Mouse (Mus musculus): ENCODE measurements around the gene Aig1. TPM values are rescaled to one million over a fixed set of nuclear protein-coding genes. Genes with fewer than 3 reads are reported as not detected.
"Not testable (repeated sequence)": the region's sequence is repeated elsewhere in the genome, so short reads cannot be mapped to it uniquely, and the experiment has no call there.

Gene Aig1
- 93.6 and 95.4 TPM in 2 replicates for polyA plus RNA-seq (2014; fragmentation: Nextera tagmentation; extraction: Ambion mirVana)

- DNase-seq (ENCODE audit: low spot score) (peak; percentile 70), ATAC-seq (ENCODE audit: low FRiP score) (peak; percentile 95)
- Histone ChIP-seq H3K36me3 (replicated peaks; ENCODE audit: control insufficient read depth, insufficient read depth) (no peaks in the 10 kb centered on the region), H3K9ac (peak within 1 kb of the TSS; percentile 85), H3K4me1 (replicated peaks; ENCODE audit: control insufficient read depth, insufficient read depth, low read length) (peaks cover 13% of the 10 kb centered on the region), H3K9me3 (ENCODE audit: control insufficient read depth, low read length) (0 out of 2 replicates have a peak, but pooled peaks cover 7% of the 10 kb centered on the region), H3K27ac (peak within 1 kb of the TSS; percentile 79), H3K4me2 (replicated peaks) (peak within 1 kb of the TSS; percentile 72), H3K4me3 (replicated peaks; ENCODE audit: low read length) (peak within 1 kb of the TSS; percentile 60), H3K27me3 (ENCODE audit: control insufficient read depth, insufficient read depth, low read length) (no peaks in the 10 kb centered on the region)
- WGBS: 2% methylated on average over 58 of the region's 77 CpGs
Observed at GRCm38 (mm10) chr10:13868371-13869321, at the start of gene Aig1. Gene Aig1, minus strand, starts transcription at chr10:13868980.

GRCm38 (mm10) chr10:13916645-13917342 is 48.0 kb upstream of the Aig1 start:
- no peaks in the 10 kb centered on the region for H3K4me1 ChIP-seq (replicated peaks; ENCODE audit: control insufficient read depth, insufficient read depth, low read length)
- no peaks in the 10 kb centered on the region for H3K9me3 ChIP-seq (ENCODE audit: control insufficient read depth, low read length)
- peak overlapping the region; percentile 51; the same call in 1 of the 2 replicates for H3K27ac ChIP-seq
- H3K4me3 ChIP-seq (replicated peaks; ENCODE audit: low read length): no peak overlapping the region
- no peaks in the 10 kb centered on the region for H3K27me3 ChIP-seq (ENCODE audit: control insufficient read depth, insufficient read depth, low read length)
- H3K36me3 ChIP-seq (replicated peaks; ENCODE audit: control insufficient read depth, insufficient read depth): no peaks in the 10 kb centered on the region
- no peak overlapping the region for H3K4me2 ChIP-seq (replicated peaks)
- ATAC-seq (ENCODE audit: low FRiP score) (peak; percentile 93), DNase-seq (ENCODE audit: low spot score) (peak; percentile 69)
- WGBS: 24% methylated on average over 12 of the region's 12 CpGs
- no peak overlapping the region for H3K9ac ChIP-seq

- H3K4me1 ChIP-seq (replicated peaks; ENCODE audit: control insufficient read depth, insufficient read depth, low read length): no peaks in the 10 kb centered on the region
- H3K36me3 ChIP-seq (replicated peaks; ENCODE audit: control insufficient read depth, insufficient read depth): no peaks in the 10 kb centered on the region
- H3K27me3 ChIP-seq (ENCODE audit: control insufficient read depth, insufficient read depth, low read length): no peaks in the 10 kb centered on the region
- no peaks in the 10 kb centered on the region for H3K9me3 ChIP-seq (ENCODE audit: control insufficient read depth, low read length)
- ATAC-seq (ENCODE audit: low FRiP score): no peak
- no peak for DNase-seq (ENCODE audit: low spot score)
- no peak overlapping the region for H3K4me2 ChIP-seq (replicated peaks)
- H3K27ac ChIP-seq: no peak overlapping the region
- no peak overlapping the region for H3K4me3 ChIP-seq (replicated peaks; ENCODE audit: low read length)
- WGBS: 56% methylated on average over 3 of the region's 3 CpGs
- no peak overlapping the region for H3K9ac ChIP-seq
Observed at GRCm38 (mm10) chr10:13915211-13915610, 46.4 kb upstream of the Aig1 start.

- H3K27me3 ChIP-seq (ENCODE audit: control insufficient read depth, insufficient read depth, low read length): no peaks in the 10 kb centered on the region
- H3K27ac ChIP-seq: no peak overlapping the region
- H3K4me2 ChIP-seq (replicated peaks): no peak overlapping the region
- DNase-seq (ENCODE audit: low spot score) (no peak), ATAC-seq (ENCODE audit: low FRiP score) (no peak)
- no peaks in the 10 kb centered on the region for H3K36me3 ChIP-seq (replicated peaks; ENCODE audit: control insufficient read depth, insufficient read depth)
- no peak overlapping the region for H3K4me3 ChIP-seq (replicated peaks; ENCODE audit: low read length)
- H3K4me1 ChIP-seq (replicated peaks; ENCODE audit: control insufficient read depth, insufficient read depth, low read length): no peaks in the 10 kb centered on the region
- H3K9me3 ChIP-seq (ENCODE audit: control insufficient read depth, low read length): no peaks in the 10 kb centered on the region
- H3K9ac ChIP-seq: no peak overlapping the region
Observed at GRCm38 (mm10) chr10:13913689-13914088, 44.9 kb upstream of the Aig1 start.

- WGBS: 79% methylated on average over 8 of the region's 8 CpGs
- Histone ChIP-seq H3K27me3 (ENCODE audit: control insufficient read depth, insufficient read depth, low read length) (no peaks in the 10 kb centered on the region), H3K4me1 (replicated peaks; ENCODE audit: control insufficient read depth, insufficient read depth, low read length) (no peaks in the 10 kb centered on the region), H3K27ac (no peak overlapping the region), H3K9ac (no peak overlapping the region), H3K4me2 (replicated peaks) (no peak overlapping the region), H3K36me3 (replicated peaks; ENCODE audit: control insufficient read depth, insufficient read depth) (no peaks in the 10 kb centered on the region), H3K4me3 (replicated peaks; ENCODE audit: low read length) (no peak overlapping the region), H3K9me3 (ENCODE audit: control insufficient read depth, low read length) (peaks cover 5% of the 10 kb centered on the region)
- DNase-seq (ENCODE audit: low spot score): no peak
- no peak for ATAC-seq (ENCODE audit: low FRiP score)
Observed at GRCm38 (mm10) chr10:13906261-13906741, 37.5 kb upstream of the Aig1 start.

GRCm38 (mm10) chr10:13905618-13906017 is 36.8 kb upstream of the Aig1 start:
- H3K4me2 ChIP-seq (replicated peaks): no peak overlapping the region
- no peak overlapping the region for H3K4me3 ChIP-seq (replicated peaks; ENCODE audit: low read length)
- WGBS: 91% methylated on average over 9 of the region's 9 CpGs
- no peaks in the 10 kb centered on the region for H3K4me1 ChIP-seq (replicated peaks; ENCODE audit: control insufficient read depth, insufficient read depth, low read length)
- H3K36me3 ChIP-seq (replicated peaks; ENCODE audit: control insufficient read depth, insufficient read depth): no peaks in the 10 kb centered on the region
- H3K9ac ChIP-seq: no peak overlapping the region
- H3K9me3 ChIP-seq (ENCODE audit: control insufficient read depth, low read length): peaks cover 5% of the 10 kb centered on the region
- H3K27me3 ChIP-seq (ENCODE audit: control insufficient read depth, insufficient read depth, low read length): no peaks in the 10 kb centered on the region
- DNase-seq (ENCODE audit: low spot score): no peak
- no peak for ATAC-seq (ENCODE audit: low FRiP score)
- no peak overlapping the region for H3K27ac ChIP-seq

- not testable (repeated sequence) for ATAC-seq (ENCODE audit: low FRiP score); H3K4me2 ChIP-seq (replicated peaks); H3K9ac ChIP-seq; H3K4me1 ChIP-seq (replicated peaks; ENCODE audit: control insufficient read depth, insufficient read depth, low read length); H3K9me3 ChIP-seq (ENCODE audit: control insufficient read depth, low read length); H3K27me3 ChIP-seq (ENCODE audit: control insufficient read depth, insufficient read depth, low read length); H3K4me3 ChIP-seq (replicated peaks; ENCODE audit: low read length); H3K27ac ChIP-seq; DNase-seq (ENCODE audit: low spot score); H3K36me3 ChIP-seq (replicated peaks; ENCODE audit: control insufficient read depth, insufficient read depth)
- 89% methylated on average over 5 of the region's 7 CpGs for WGBS
Observed at GRCm38 (mm10) chr10:13892762-13893161, 24.0 kb upstream of the Aig1 start.

- Histone ChIP-seq H3K9ac (no peak overlapping the region), H3K36me3 (replicated peaks; ENCODE audit: control insufficient read depth, insufficient read depth) (no peaks in the 10 kb centered on the region), H3K27ac (no peak overlapping the region), H3K4me3 (replicated peaks; ENCODE audit: low read length) (no peak overlapping the region), H3K4me2 (replicated peaks) (no peak overlapping the region), H3K4me1 (replicated peaks; ENCODE audit: control insufficient read depth, insufficient read depth, low read length) (no peaks in the 10 kb centered on the region), H3K27me3 (ENCODE audit: control insufficient read depth, insufficient read depth, low read length) (no peaks in the 10 kb centered on the region), H3K9me3 (ENCODE audit: control insufficient read depth, low read length) (no peaks in the 10 kb centered on the region)
- whole genome bisulfite sequencing: 89% methylated on average over 10 of the region's 10 CpGs
- no peak for ATAC-seq (ENCODE audit: low FRiP score)
- no peak for DNase-seq (ENCODE audit: low spot score)
Observed at GRCm38 (mm10) chr10:13882975-13883875, 14.4 kb upstream of the Aig1 start.

All from hindbrain, embryonic 14.5 days (tissue).